Mouse (Mus musculus): Measurements from ENCODE around the gene Kdm2b.

Gene Kdm2b

GRCm38 (mm10) chr5:122971438-122971837 is 18.2 kb downstream of the Kdm2b start:
- DNase-seq: no peak

- DNase-seq: no peak
Observed at GRCm38 (mm10) chr5:122970056-122970455, 19.6 kb downstream of the Kdm2b start.

- peak; percentile 86 for DNase-seq
Observed at GRCm38 (mm10) chr5:122968322-122968721, 21.3 kb downstream of the Kdm2b start.

- DNase-seq: no peak
Observed at GRCm38 (mm10) chr5:122965427-122965826, 24.2 kb downstream of the Kdm2b start.

- DNase-seq: no peak
Observed at GRCm38 (mm10) chr5:122964853-122965252, 24.8 kb downstream of the Kdm2b start.

GRCm38 (mm10) chr5:122961905-122962304 is 27.7 kb downstream of the Kdm2b start:
- no peak for DNase-seq

GRCm38 (mm10) chr5:122959391-122959790 is 30.2 kb downstream of the Kdm2b start:
- DNase-seq: no peak

- DNase-seq: no peak
Observed at GRCm38 (mm10) chr5:122956059-122956458, 33.6 kb downstream of the Kdm2b start.

- DNase-seq: peak; percentile 34
Observed at GRCm38 (mm10) chr5:122951913-122952641, 37.5 kb downstream of the Kdm2b start.

- peak; percentile 89 for DNase-seq
Observed at GRCm38 (mm10) chr5:122951056-122951912, 38.3 kb downstream of the Kdm2b start.

GRCm38 (mm10) chr5:122950329-122950953 is 39.2 kb downstream of the Kdm2b start:
- peak; percentile 45 for DNase-seq

- DNase-seq: no peak
Observed at GRCm38 (mm10) chr5:122949101-122949500, 40.5 kb downstream of the Kdm2b start.

GRCm38 (mm10) chr5:122947534-122947933 is 42.1 kb downstream of the Kdm2b start:
- peak; percentile 56 for DNase-seq

GRCm38 (mm10) chr5:122938676-122939075 is 50.9 kb downstream of the Kdm2b start:
- DNase-seq: peak; percentile 71

- DNase-seq: no peak
Observed at GRCm38 (mm10) chr5:122937958-122938540, 51.6 kb downstream of the Kdm2b start.

GRCm38 (mm10) chr5:122937031-122937430 is 52.6 kb downstream of the Kdm2b start:
- no peak for DNase-seq

GRCm38 (mm10) chr5:122935810-122936209 is 53.8 kb downstream of the Kdm2b start:
- no peak for DNase-seq

GRCm38 (mm10) chr5:122930991-122931390 is 58.6 kb downstream of the Kdm2b start:
- peak; percentile 60 for DNase-seq

GRCm38 (mm10) chr5:122928293-122928692 is 61.3 kb downstream of the Kdm2b start:
- no peak for DNase-seq

- DNase-seq: no peak
Observed at GRCm38 (mm10) chr5:122927703-122928102, 61.9 kb downstream of the Kdm2b start.

- no peak for DNase-seq
Observed at GRCm38 (mm10) chr5:122927092-122927491, 62.5 kb downstream of the Kdm2b start.

GRCm38 (mm10) chr5:122926341-122926740 is 63.3 kb downstream of the Kdm2b start:
- DNase-seq: no peak

GRCm38 (mm10) chr5:122925534-122925958 is 64.1 kb downstream of the Kdm2b start:
- peak; percentile 76 for DNase-seq
